Mouse (Mus musculus): Measurements from ENCODE around the gene Ctr9. TPM values are rescaled to one million over a fixed set of nuclear protein-coding genes. Genes with fewer than 3 reads are reported as not detected.
A peak's percentile ranks its signal among the peaks of the same experiment; 100 is the strongest.

Ctr9 gene
- polyA plus RNA-seq (2014; fragmentation: Nextera tagmentation; extraction: Ambion mirVana): 60.2 and 63.3 TPM in 2 replicates

GRCm38 (mm10) chr7:111028281-111029045, at the start of gene Ctr9:
Gene Ctr9 (plus strand): TSS chr7:111028951.
- Histone ChIP-seq H3K4me1 (ENCODE audit: control insufficient read depth, insufficient read depth, low read length) (peaks cover 6% of the 10 kb centered on the region; the same call in 1 of the 2 replicates), H3K36me3 (ENCODE audit: control insufficient read depth, insufficient read depth, low read length) (no peaks in the 10 kb centered on the region; the same call in 1 of the 2 replicates), H3K9ac (replicated peaks; ENCODE audit: low read depth, low read length) (peak within 1 kb of the TSS; percentile 66), H3K4me3 (ENCODE audit: low read depth, low read length) (peak within 1 kb of the TSS; percentile 93), H3K4me2 (replicated peaks; ENCODE audit: low read depth, low read length) (peak within 1 kb of the TSS; percentile 87), H3K9me3 (ENCODE audit: control insufficient read depth, low read depth, low read length) (no peaks in the 10 kb centered on the region), H3K27me3 (ENCODE audit: control insufficient read depth, insufficient read depth, low read length) (no peaks in the 10 kb centered on the region), H3K27ac (ENCODE audit: low read length) (peak within 1 kb of the TSS; percentile 84)
- WGBS: 6% methylated on average over 45 of the region's 45 CpGs
- peak; percentile 96 for ATAC-seq (ENCODE audit: insufficient number of reproducible peaks, insufficient read depth, low FRiP score, low read depth)

GRCm38 (mm10) chr7:110981036-110981435, 47.7 kb upstream of the Ctr9 start:
- H3K9me3 ChIP-seq (ENCODE audit: control insufficient read depth, low read depth, low read length): no peaks in the 10 kb centered on the region
- H3K4me2 ChIP-seq (replicated peaks; ENCODE audit: low read depth, low read length): peak overlapping the region; percentile 51
- H3K36me3 ChIP-seq (ENCODE audit: control insufficient read depth, insufficient read depth, low read length): no peaks in the 10 kb centered on the region
- peak overlapping the region; percentile 29 for H3K4me3 ChIP-seq (ENCODE audit: low read depth, low read length)
- H3K27ac ChIP-seq (ENCODE audit: low read length): peak overlapping the region; percentile 94
- ATAC-seq (ENCODE audit: insufficient number of reproducible peaks, insufficient read depth, low FRiP score, low read depth): no peak
- 25% methylated on average over 8 of the region's 8 CpGs for WGBS
- H3K4me1 ChIP-seq (ENCODE audit: control insufficient read depth, insufficient read depth, low read length): peaks cover 12% of the 10 kb centered on the region
- H3K9ac ChIP-seq (replicated peaks; ENCODE audit: low read depth, low read length): peak overlapping the region; percentile 46
- H3K27me3 ChIP-seq (ENCODE audit: control insufficient read depth, insufficient read depth, low read length): no peaks in the 10 kb centered on the region

- peak within 1 kb of the TSS; percentile 29 for H3K4me3 ChIP-seq (ENCODE audit: low read depth, low read length)
- peaks cover 4% of the 10 kb centered on the region for H3K4me1 ChIP-seq (ENCODE audit: control insufficient read depth, insufficient read depth, low read length)
- H3K9ac ChIP-seq (replicated peaks; ENCODE audit: low read depth, low read length): no peak within 1 kb of the TSS; the same call in 1 of the 2 replicates
- no peaks in the 10 kb centered on the region for H3K27me3 ChIP-seq (ENCODE audit: control insufficient read depth, insufficient read depth, low read length)
- H3K9me3 ChIP-seq (ENCODE audit: control insufficient read depth, low read depth, low read length): no peaks in the 10 kb centered on the region
- peak; percentile 65 for ATAC-seq (ENCODE audit: insufficient number of reproducible peaks, insufficient read depth, low FRiP score, low read depth)
- H3K4me2 ChIP-seq (replicated peaks; ENCODE audit: low read depth, low read length): peak within 1 kb of the TSS; percentile 51
- H3K36me3 ChIP-seq (ENCODE audit: control insufficient read depth, insufficient read depth, low read length): no peaks in the 10 kb centered on the region
- peak within 1 kb of the TSS; percentile 94 for H3K27ac ChIP-seq (ENCODE audit: low read length)
- WGBS: 37% methylated on average over 7 of the region's 7 CpGs
Observed at GRCm38 (mm10) chr7:110982053-110982705, 46.6 kb upstream of the Ctr9 start, which contains the start of gene Mrvi1. Gene Mrvi1 (minus strand): TSS chr7:110982461.

- ATAC-seq (ENCODE audit: insufficient number of reproducible peaks, insufficient read depth, low FRiP score, low read depth): no peak
- no peaks in the 10 kb centered on the region for H3K36me3 ChIP-seq (ENCODE audit: control insufficient read depth, insufficient read depth, low read length)
- WGBS: 57% methylated on average over 4 of the region's 4 CpGs
- no peak overlapping the region for H3K9ac ChIP-seq (replicated peaks; ENCODE audit: low read depth, low read length)
- H3K4me1 ChIP-seq (ENCODE audit: control insufficient read depth, insufficient read depth, low read length): peaks cover 2% of the 10 kb centered on the region; the same call in 1 of the 2 replicates
- no peak overlapping the region for H3K4me3 ChIP-seq (ENCODE audit: low read depth, low read length)
- H3K4me2 ChIP-seq (replicated peaks; ENCODE audit: low read depth, low read length): peak overlapping the region; percentile 51
- no peaks in the 10 kb centered on the region for H3K27me3 ChIP-seq (ENCODE audit: control insufficient read depth, insufficient read depth, low read length)
- H3K27ac ChIP-seq (ENCODE audit: low read length): peak overlapping the region; percentile 94
- no peaks in the 10 kb centered on the region for H3K9me3 ChIP-seq (ENCODE audit: control insufficient read depth, low read depth, low read length)
Observed at GRCm38 (mm10) chr7:110982764-110983163, 46.0 kb upstream of the Ctr9 start.

GRCm38 (mm10) chr7:110983621-110984020, 45.1 kb upstream of the Ctr9 start:
- Histone ChIP-seq H3K4me3 (ENCODE audit: low read depth, low read length) (no peak overlapping the region), H3K4me2 (replicated peaks; ENCODE audit: low read depth, low read length) (no peak overlapping the region), H3K4me1 (ENCODE audit: control insufficient read depth, insufficient read depth, low read length) (peaks cover 2% of the 10 kb centered on the region; the same call in 1 of the 2 replicates), H3K36me3 (ENCODE audit: control insufficient read depth, insufficient read depth, low read length) (no peaks in the 10 kb centered on the region), H3K27me3 (ENCODE audit: control insufficient read depth, insufficient read depth, low read length) (no peaks in the 10 kb centered on the region), H3K27ac (ENCODE audit: low read length) (peak overlapping the region; percentile 94), H3K9ac (replicated peaks; ENCODE audit: low read depth, low read length) (no peak overlapping the region), H3K9me3 (ENCODE audit: control insufficient read depth, low read depth, low read length) (no peaks in the 10 kb centered on the region)
- no peak for ATAC-seq (ENCODE audit: insufficient number of reproducible peaks, insufficient read depth, low FRiP score, low read depth)
- WGBS: 34% methylated on average over 5 of the region's 5 CpGs

- no peaks in the 10 kb centered on the region for H3K9me3 ChIP-seq (ENCODE audit: control insufficient read depth, low read depth, low read length)
- no peaks in the 10 kb centered on the region for H3K36me3 ChIP-seq (ENCODE audit: control insufficient read depth, insufficient read depth, low read length)
- ATAC-seq (ENCODE audit: insufficient number of reproducible peaks, insufficient read depth, low FRiP score, low read depth): no peak
- H3K27me3 ChIP-seq (ENCODE audit: control insufficient read depth, insufficient read depth, low read length): no peaks in the 10 kb centered on the region
- 72% methylated on average over 7 of the region's 7 CpGs for WGBS
- no peak overlapping the region for H3K9ac ChIP-seq (replicated peaks; ENCODE audit: low read depth, low read length)
- H3K4me1 ChIP-seq (ENCODE audit: control insufficient read depth, insufficient read depth, low read length): peaks cover 12% of the 10 kb centered on the region; the same call in 1 of the 2 replicates
- no peak overlapping the region for H3K4me3 ChIP-seq (ENCODE audit: low read depth, low read length)
- no peak overlapping the region for H3K4me2 ChIP-seq (replicated peaks; ENCODE audit: low read depth, low read length)
- no peak overlapping the region for H3K27ac ChIP-seq (ENCODE audit: low read length)
Observed at GRCm38 (mm10) chr7:110985581-110986265, 43.0 kb upstream of the Ctr9 start.

- ATAC-seq (ENCODE audit: insufficient number of reproducible peaks, insufficient read depth, low FRiP score, low read depth): no peak
- H3K9me3 ChIP-seq (ENCODE audit: control insufficient read depth, low read depth, low read length): no peaks in the 10 kb centered on the region
- peaks cover 10% of the 10 kb centered on the region; the same call in 1 of the 2 replicates for H3K4me1 ChIP-seq (ENCODE audit: control insufficient read depth, insufficient read depth, low read length)
- no peak overlapping the region for H3K27ac ChIP-seq (ENCODE audit: low read length)
- H3K27me3 ChIP-seq (ENCODE audit: control insufficient read depth, insufficient read depth, low read length): no peaks in the 10 kb centered on the region
- no peak overlapping the region for H3K4me3 ChIP-seq (ENCODE audit: low read depth, low read length)
- H3K9ac ChIP-seq (replicated peaks; ENCODE audit: low read depth, low read length): no peak overlapping the region
- WGBS: 87% methylated on average over 3 of the region's 3 CpGs
- no peak overlapping the region for H3K4me2 ChIP-seq (replicated peaks; ENCODE audit: low read depth, low read length)
- no peaks in the 10 kb centered on the region for H3K36me3 ChIP-seq (ENCODE audit: control insufficient read depth, insufficient read depth, low read length)
Observed at GRCm38 (mm10) chr7:110988081-110988480, 40.7 kb upstream of the Ctr9 start.

- Histone ChIP-seq H3K4me2 (replicated peaks; ENCODE audit: low read depth, low read length) (no peak overlapping the region), H3K9me3 (ENCODE audit: control insufficient read depth, low read depth, low read length) (no peaks in the 10 kb centered on the region), H3K4me3 (ENCODE audit: low read depth, low read length) (no peak overlapping the region), H3K36me3 (ENCODE audit: control insufficient read depth, insufficient read depth, low read length) (no peaks in the 10 kb centered on the region), H3K9ac (replicated peaks; ENCODE audit: low read depth, low read length) (no peak overlapping the region), H3K4me1 (ENCODE audit: control insufficient read depth, insufficient read depth, low read length) (peaks cover 10% of the 10 kb centered on the region; the same call in 1 of the 2 replicates), H3K27me3 (ENCODE audit: control insufficient read depth, insufficient read depth, low read length) (no peaks in the 10 kb centered on the region), H3K27ac (ENCODE audit: low read length) (no peak overlapping the region)
- WGBS: 48% methylated on average over 5 of the region's 5 CpGs
- no peak for ATAC-seq (ENCODE audit: insufficient number of reproducible peaks, insufficient read depth, low FRiP score, low read depth)
Observed at GRCm38 (mm10) chr7:110989286-110989879, 39.4 kb upstream of the Ctr9 start.
